Mouse (Mus musculus): ENCODE measurements around the gene Madcam1.

The Madcam1 gene

GRCm38 (mm10) chr10:79664131-79664665, at the start of gene Madcam1:
Gene Madcam1, plus strand, starts transcription at chr10:79664559.
- peak; percentile 22; the same call in 1 of the 2 replicates for ATAC-seq (ENCODE audit: insufficient number of reproducible peaks, low FRiP score, low TSS enrichment)

DNA sequence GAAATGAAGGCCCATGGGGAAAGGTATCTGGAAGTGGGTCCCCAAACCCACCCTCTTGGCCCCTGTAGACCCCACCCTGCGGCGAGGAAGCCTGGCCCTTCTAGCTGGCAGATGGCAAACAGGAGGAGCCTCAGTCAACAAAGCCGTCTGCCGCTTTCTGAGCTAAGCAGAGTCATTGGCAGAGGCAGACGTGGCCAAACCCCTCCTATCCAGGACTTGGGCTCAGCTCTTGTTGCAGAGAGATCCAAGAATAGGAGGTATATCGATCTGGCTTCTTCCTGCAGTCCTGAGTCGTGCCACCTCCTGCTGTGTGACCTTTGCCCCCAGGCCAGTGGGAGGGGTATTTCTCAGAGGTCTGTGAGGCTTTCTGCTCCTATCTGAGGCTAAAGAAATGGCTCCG, 48.5 kb upstream of the Madcam1 start:
- no peak for ATAC-seq (ENCODE audit: insufficient number of reproducible peaks, low FRiP score, low TSS enrichment)

- ATAC-seq (ENCODE audit: insufficient number of reproducible peaks, low FRiP score, low TSS enrichment): no peak
These were observed 48.0 kb upstream of the Madcam1 start for GRCm38 (mm10) chr10:79616376-79616775.

DNA sequence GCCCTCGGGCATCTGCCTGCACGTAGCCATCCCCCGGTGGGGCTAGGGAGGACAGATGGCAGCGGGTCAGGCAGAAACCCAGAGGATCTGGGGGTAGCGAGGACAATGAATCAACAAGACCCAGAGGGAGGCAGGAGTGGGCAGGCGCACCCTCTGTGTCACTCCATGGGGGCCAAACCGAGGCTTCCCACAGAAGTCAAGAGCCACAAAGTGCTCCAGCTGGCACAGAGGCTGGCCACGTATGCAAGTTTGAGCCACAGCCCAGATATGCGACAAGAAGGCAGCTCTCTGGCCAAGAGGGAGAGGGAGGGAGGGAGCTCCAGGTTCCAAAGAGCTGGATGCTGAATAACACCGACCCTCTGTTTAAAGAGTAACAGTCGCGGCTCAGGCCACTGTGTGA, 40.4 kb upstream of the Madcam1 start:
- no peak for ATAC-seq (ENCODE audit: insufficient number of reproducible peaks, low FRiP score, low TSS enrichment)

DNA sequence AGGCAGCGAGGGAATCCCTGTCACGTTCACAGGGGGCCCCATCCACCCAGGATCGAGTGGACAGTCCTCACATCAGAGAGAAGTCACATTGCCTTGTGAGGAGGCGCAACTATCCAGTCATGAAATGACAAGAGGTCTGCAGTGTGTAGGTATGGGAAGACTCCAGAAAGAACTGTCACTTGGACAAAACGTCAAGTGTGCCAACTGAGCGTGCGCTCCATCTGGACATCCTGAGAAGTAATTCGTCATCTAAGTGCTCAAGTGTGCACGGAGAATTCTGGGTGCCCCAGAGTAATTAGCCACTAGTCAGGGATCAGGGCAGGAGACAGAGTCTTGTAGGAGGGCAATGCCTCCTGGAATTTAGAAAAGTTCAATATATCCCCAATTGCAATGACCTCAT, 39.0 kb upstream of the Madcam1 start:
- ATAC-seq (ENCODE audit: insufficient number of reproducible peaks, low FRiP score, low TSS enrichment): no peak

GRCm38 (mm10) chr10:79626156-79626555, 38.2 kb upstream of the Madcam1 start:
- no peak for ATAC-seq (ENCODE audit: insufficient number of reproducible peaks, low FRiP score, low TSS enrichment)

GRCm38 (mm10) chr10:79628377-79628776, 36.0 kb upstream of the Madcam1 start:
- ATAC-seq (ENCODE audit: insufficient number of reproducible peaks, low FRiP score, low TSS enrichment): no peak

DNA sequence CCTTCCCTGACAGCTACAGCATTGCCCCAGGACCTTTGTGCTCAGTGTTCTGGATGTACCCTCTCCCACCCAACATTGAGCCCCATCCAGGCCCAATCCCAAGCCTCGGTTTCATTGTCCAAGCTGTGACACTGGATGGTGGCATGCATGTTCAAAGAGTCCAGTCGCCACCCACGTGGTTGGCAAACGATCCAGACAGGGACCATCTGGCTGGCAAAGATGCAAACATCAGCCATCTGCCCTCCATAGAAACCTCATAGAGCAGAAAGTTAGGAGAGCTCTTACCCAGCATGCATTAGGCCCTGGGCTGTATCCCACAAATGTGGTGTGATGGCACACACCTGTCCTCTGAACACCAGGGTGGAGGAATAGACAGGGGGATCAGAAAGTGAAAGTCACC, 32.9 kb upstream of the Madcam1 start:
- ATAC-seq (ENCODE audit: insufficient number of reproducible peaks, low FRiP score, low TSS enrichment): no peak

DNA sequence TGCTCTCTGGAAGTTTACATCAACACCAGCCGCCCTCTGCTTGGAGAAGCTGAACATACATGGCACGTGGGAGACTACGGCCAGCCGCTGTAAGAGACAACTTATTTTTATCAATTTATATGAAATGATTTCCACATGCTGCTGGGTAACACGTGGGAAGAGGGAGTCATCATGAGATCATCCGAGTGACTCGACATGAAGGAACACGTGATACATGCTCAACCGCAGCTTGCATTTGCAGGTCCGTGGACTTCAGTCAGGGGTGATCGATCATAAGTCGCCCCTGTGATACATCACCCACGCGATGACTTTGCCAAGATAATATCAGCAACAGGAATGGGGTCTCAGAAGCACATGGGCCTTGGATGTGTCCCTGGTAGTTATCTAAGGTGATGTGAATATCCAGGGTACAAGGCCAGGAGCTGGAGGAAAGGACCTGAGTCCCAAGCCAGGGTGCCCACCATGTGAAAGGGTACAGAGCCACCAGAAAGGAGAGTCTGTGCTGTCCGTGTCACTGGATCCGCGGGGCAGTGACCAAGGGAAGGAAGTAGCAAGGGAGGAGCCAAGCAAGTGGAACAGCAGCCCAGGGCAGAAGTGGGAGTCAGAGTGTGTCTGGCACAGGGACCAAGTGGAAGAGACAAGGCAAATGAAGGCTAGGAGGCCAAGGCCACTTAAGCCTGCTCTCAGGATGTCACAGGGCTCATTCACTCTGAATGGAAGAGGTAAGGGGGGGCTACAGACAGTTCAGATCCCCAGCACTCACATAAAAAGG, 31.2 kb upstream of the Madcam1 start:
- ATAC-seq (ENCODE audit: insufficient number of reproducible peaks, low FRiP score, low TSS enrichment): no peak

- ATAC-seq (ENCODE audit: insufficient number of reproducible peaks, low FRiP score, low TSS enrichment): no peak
These were observed 28.1 kb upstream of the Madcam1 start for GRCm38 (mm10) chr10:79636287-79636686.

- peak; percentile 70 for ATAC-seq (ENCODE audit: insufficient number of reproducible peaks, low FRiP score, low TSS enrichment)
These were observed 26.9 kb upstream of the Madcam1 start, which contains the start of gene Shc2 for GRCm38 (mm10) chr10:79637128-79638110. Gene Shc2, minus strand, starts transcription at chr10:79637918.

GRCm38 (mm10) chr10:79638486-79639204, 25.7 kb upstream of the Madcam1 start:
- 0 out of 2 replicates have a peak, but pooled peaks have one; percentile 9 for ATAC-seq (ENCODE audit: insufficient number of reproducible peaks, low FRiP score, low TSS enrichment)

DNA sequence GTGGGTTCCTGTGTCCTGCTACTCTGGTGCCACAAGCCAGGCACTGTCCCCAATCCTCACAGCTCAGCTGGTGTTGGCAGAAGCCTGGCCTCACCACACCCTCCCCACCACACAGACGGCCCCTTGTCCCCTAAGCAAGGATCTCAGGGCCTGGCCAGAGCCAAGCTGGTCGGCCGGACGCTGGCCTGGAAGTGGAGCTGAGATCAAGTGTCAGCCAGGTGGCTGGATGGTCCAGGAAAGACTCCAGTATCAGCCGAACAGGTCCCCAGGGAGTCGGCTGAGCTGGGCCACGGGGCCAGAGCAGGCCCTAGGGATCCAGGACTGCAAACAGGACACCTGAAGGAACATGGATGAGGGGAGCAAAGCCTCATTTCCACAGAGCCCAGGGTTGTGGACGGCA, 18.6 kb upstream of the Madcam1 start, which contains the start of gene Odf3l2:
Gene Odf3l2, minus strand, starts transcription at position 28 of the 400 bp plus-strand sequence.
- no peak for ATAC-seq (ENCODE audit: insufficient number of reproducible peaks, low FRiP score, low TSS enrichment)

DNA sequence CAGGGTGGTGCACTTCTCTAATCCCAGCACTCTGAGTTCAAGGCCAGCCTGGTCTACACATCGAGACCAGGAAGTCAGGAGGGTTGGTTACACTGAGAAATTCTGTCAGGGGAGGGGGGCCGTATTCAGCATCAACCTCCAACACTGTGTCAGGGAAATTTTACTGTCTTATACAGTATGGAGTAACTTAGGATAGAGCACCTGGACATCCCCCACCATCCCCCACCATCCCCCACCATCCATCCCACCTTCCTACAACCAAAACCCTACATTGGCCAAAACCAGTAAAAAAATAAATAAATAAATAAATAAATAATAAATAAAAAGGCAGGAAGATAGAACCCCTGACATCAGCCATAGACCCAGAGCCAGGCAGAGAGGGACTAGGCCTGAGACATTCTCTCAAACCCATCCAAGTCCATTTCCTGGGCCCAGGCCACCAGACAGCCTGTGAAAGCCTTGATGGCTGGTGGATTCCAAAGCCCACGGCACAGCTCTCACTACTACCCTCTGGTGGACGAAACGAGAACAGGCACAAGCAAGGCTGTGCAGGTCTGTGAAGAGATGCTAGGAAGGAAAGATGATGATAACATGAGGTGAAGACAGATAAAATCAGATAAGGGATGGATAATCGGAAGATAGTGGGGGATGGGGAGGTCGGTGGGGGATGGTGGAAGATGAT, 15.1 kb upstream of the Madcam1 start:
- ATAC-seq (ENCODE audit: insufficient number of reproducible peaks, low FRiP score, low TSS enrichment): peak; percentile 75

- ATAC-seq (ENCODE audit: insufficient number of reproducible peaks, low FRiP score, low TSS enrichment): no peak
These were observed 11.6 kb upstream of the Madcam1 start for GRCm38 (mm10) chr10:79652789-79653188.

- ATAC-seq (ENCODE audit: insufficient number of reproducible peaks, low FRiP score, low TSS enrichment): no peak
These were observed 9.4 kb upstream of the Madcam1 start for GRCm38 (mm10) chr10:79654946-79655395.

DNA sequence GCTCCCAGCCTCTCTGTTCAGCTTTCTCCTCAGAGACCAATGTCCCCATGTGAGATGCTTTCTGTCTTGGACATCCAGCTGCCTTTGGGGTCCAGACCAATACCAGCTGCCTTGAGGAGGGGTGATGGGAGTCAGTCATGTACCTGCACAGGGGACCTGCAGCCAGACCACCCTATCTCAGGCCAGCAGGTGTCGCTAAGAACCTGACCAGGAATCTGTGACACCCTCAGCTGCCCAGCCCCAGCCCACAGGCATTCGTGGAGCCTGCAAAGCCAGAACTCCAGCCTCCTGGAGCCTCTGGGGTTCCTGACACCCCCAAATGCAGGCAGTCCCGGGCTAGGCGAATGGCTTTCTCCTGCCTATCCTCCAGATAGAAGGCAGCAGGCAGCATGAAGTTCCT, 5.5 kb upstream of the Madcam1 start:
- ATAC-seq (ENCODE audit: insufficient number of reproducible peaks, low FRiP score, low TSS enrichment): no peak

DNA sequence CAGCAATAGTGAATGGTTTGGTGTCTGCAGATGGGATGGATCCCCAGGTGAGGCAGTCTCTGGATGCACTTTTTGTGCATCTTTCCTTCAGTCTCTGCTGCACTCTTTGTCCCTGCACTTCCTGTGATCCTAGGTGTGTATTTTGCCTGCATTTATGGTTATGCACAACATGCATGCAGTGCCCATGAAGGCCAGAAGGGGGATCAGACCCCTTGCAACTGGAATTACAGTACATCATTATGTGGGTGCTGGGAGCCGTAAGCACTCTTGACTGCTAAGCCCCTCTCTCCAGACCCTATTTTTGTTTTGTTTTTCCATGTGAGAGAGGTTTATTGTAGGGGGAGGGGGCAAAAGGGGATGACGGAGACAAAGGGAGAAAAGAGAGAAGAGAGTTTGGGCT, 4.1 kb upstream of the Madcam1 start:
- ATAC-seq (ENCODE audit: insufficient number of reproducible peaks, low FRiP score, low TSS enrichment): no peak

GRCm38 (mm10) chr10:79661861-79662260, 2.5 kb upstream of the Madcam1 start:
- ATAC-seq (ENCODE audit: insufficient number of reproducible peaks, low FRiP score, low TSS enrichment): no peak
